Mouse (Mus musculus) limb, embryonic 15.5 days (tissue): ENCODE results near the gene Eva1a. TPM values are rescaled to one million over a fixed set of nuclear protein-coding genes. Genes with fewer than 3 reads are reported as not detected.

Source experiments
- ATAC-seq: fragments of 200-750 bp; cut with Nextera tagmentation; 2 replicates; pipeline ENCODE4 v1.8.0; 2017; ENCODE audit warnings: low read depth, moderate TSS enrichment; ENCODE audit not compliant: insufficient number of reproducible peaks, low FRiP score, low TSS enrichment
- H3K27ac ChIP-seq: fragments of 300-500 bp; sonication (generic); 2 replicates; pipeline ENCODE4 v1.5.1; 2015; ENCODE audit warnings: moderate library complexity, mild to moderate bottlenecking, inconsistent platforms
- H3K27me3 ChIP-seq: fragments of 300-500 bp; sonication (generic); 2 replicates; pipeline ENCODE4 v1.6.1; 2015; ENCODE audit warnings: inconsistent platforms
- H3K36me3 ChIP-seq: fragments of 300-500 bp; sonication (generic); 2 replicates; pipeline ENCODE4 v1.6.1; 2015; ENCODE audit warnings: inconsistent platforms
- H3K4me1 ChIP-seq: fragments of 300-500 bp; sonication (generic); 2 replicates; pipeline ENCODE4 v1.6.1; 2015; ENCODE audit warnings: inconsistent platforms
- H3K4me2 ChIP-seq: fragments of 300-500 bp; sonication (generic); 2 replicates; pipeline ENCODE4 v1.6.1; 2015; ENCODE audit warnings: mild to moderate bottlenecking, inconsistent platforms
- H3K4me3 ChIP-seq: fragments of 300-500 bp; sonication (generic); 2 replicates; pipeline ENCODE4 v1.5.1; 2015; ENCODE audit warnings: mild to moderate bottlenecking, inconsistent platforms
- H3K9ac ChIP-seq: fragments of 300-500 bp; sonication (generic); 2 replicates; pipeline ENCODE4 v1.6.1; 2015; ENCODE audit warnings: inconsistent platforms
- H3K9me3 ChIP-seq: fragments of 300-500 bp; sonication (generic); 2 replicates; pipeline ENCODE4 v1.6.1; 2016; ENCODE audit warnings: inconsistent platforms
- WGBS: fragments of 180-500 bp; shearing (Covaris S2); methylation state at CpG from one replicate; pipeline ENCODE4 v1.1.7; 2015; 5-methylcytosine and 5-hydroxymethylcytosine counted together
- polyA plus RNA-seq: library from polyadenylated mRNA; unstranded; fragments of >200 nt; fragmentation: Nextera tagmentation; extraction: Ambion mirVana; gene quantifications from 2 replicates; pipeline ENCODE4 v1.2.1, GENCODE M21; 2015

Gene Eva1a
- polyA plus RNA-seq, 1 experiment from 2014 or later, result 27.2 TPM

DNA sequence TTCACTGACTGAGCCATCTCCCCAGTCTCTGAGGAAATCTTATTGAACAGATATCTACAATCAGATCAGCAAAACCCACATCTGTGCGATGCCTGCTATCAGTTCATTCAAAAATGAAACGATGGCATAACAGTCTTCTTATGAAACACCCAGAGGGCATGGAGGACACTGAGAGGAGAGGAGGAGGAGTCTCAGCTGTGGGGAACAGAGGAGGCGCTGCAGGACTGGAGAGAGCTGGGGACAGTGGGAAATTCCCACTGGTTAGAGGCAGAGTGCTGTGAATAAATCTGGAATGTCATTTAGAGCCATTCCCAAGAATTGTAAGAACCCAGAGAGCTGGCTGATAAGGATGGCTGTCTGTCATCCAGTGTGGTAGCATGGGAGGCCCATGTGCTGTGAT is 70.7 kb downstream of the Eva1a start:
- WGBS, result 79% methylated on average over 3 of the region's 3 CpGs
- Histone ChIP-seq H3K9ac (no peak overlapping the region), H3K4me3 (no peak overlapping the region), H3K27me3 (no peaks in the 10 kb centered on the region), H3K36me3 (no peaks in the 10 kb centered on the region), H3K27ac (no peak overlapping the region), H3K4me2 (no peak overlapping the region), H3K9me3 (no peaks in the 10 kb centered on the region), H3K4me1 (no peaks in the 10 kb centered on the region)
- ATAC-seq, result no peak

GRCm38 (mm10) chr6:82112127-82113090 is 71.6 kb downstream of the Eva1a start:
- Histone ChIP-seq H3K4me1 (no peaks in the 10 kb centered on the region), H3K4me2 (no peak overlapping the region), H3K9ac (no peak overlapping the region), H3K27me3 (no peaks in the 10 kb centered on the region), H3K27ac (no peak overlapping the region), H3K36me3 (no peaks in the 10 kb centered on the region), H3K9me3 (no peaks in the 10 kb centered on the region), H3K4me3 (no peak overlapping the region)
- ATAC-seq, result no peak
- 74% methylated on average over 14 of the region's 14 CpGs for WGBS

DNA sequence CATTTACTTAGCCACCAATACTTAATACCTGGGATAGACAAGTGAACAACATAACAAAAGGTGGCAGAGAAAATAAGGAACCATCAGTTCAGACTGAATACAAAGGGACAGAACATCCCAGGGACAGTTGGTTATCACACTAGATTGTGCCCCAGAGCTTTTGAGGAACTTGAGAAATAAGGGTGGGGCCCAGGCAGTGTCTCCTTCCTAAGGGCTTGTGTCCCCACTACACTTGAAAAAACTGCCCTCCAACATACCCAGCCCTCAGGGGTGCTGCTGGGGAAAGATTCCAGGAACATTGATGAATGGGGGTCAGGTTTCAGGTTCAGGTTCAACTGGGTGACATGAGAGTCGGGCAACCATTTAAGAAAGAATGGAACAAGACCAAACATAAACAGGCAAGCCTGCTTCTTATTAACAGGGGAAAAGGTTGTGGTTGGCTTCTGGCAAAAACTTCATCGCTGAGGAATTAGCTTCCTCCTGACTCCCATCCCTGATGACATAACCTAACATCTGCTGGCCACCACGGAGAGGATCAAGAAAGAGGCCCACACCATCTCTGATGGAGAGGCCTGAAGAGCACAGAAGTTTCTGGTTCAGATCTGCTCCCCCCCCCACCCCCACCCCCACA is 74.6 kb downstream of the Eva1a start:
- no peak overlapping the region for H3K4me2 ChIP-seq
- H3K9ac ChIP-seq, result no peak overlapping the region
- no peaks in the 10 kb centered on the region for H3K9me3 ChIP-seq
- 0 out of 2 replicates have a peak, but pooled peaks cover 2% of the 10 kb centered on the region for H3K4me1 ChIP-seq
- 12% methylated on average over 3 of the region's 3 CpGs for WGBS
- ATAC-seq, result no peak
- no peaks in the 10 kb centered on the region for H3K36me3 ChIP-seq
- H3K27me3 ChIP-seq, result no peaks in the 10 kb centered on the region
- H3K27ac ChIP-seq, result no peak overlapping the region
- H3K4me3 ChIP-seq, result no peak overlapping the region

- H3K27ac ChIP-seq, result no peak overlapping the region
- WGBS, result 71% methylated on average over 3 of the region's 3 CpGs
- H3K4me3 ChIP-seq, result no peak overlapping the region
- H3K9ac ChIP-seq, result no peak overlapping the region
- no peaks in the 10 kb centered on the region for H3K27me3 ChIP-seq
- no peak for ATAC-seq
- no peaks in the 10 kb centered on the region for H3K9me3 ChIP-seq
- H3K4me1 ChIP-seq, result 0 out of 2 replicates have a peak, but pooled peaks cover 2% of the 10 kb centered on the region
- H3K4me2 ChIP-seq, result no peak overlapping the region
- no peaks in the 10 kb centered on the region for H3K36me3 ChIP-seq
Measured at GRCm38 (mm10) chr6:82116176-82116575, 75.3 kb downstream of the Eva1a start.

- Histone ChIP-seq H3K4me1 (0 out of 2 replicates have a peak, but pooled peaks cover 2% of the 10 kb centered on the region), H3K9ac (no peak overlapping the region), H3K27me3 (no peaks in the 10 kb centered on the region), H3K36me3 (no peaks in the 10 kb centered on the region), H3K4me3 (no peak overlapping the region), H3K9me3 (no peaks in the 10 kb centered on the region), H3K4me2 (no peak overlapping the region), H3K27ac (no peak overlapping the region)
- no peak for ATAC-seq
- WGBS, result 75% methylated on average over 5 of the region's 5 CpGs
Measured at GRCm38 (mm10) chr6:82117871-82118270, 77.0 kb downstream of the Eva1a start.

GRCm38 (mm10) chr6:82119322-82120162 is 78.7 kb downstream of the Eva1a start:
- H3K9me3 ChIP-seq, result no peaks in the 10 kb centered on the region
- H3K4me1 ChIP-seq, result 0 out of 2 replicates have a peak, but pooled peaks cover 2% of the 10 kb centered on the region
- no peak overlapping the region for H3K9ac ChIP-seq
- WGBS, result 19% methylated on average over 16 of the region's 16 CpGs
- peak; percentile 44; the same call in 1 of the 2 replicates for ATAC-seq
- H3K4me2 ChIP-seq, result peak overlapping the region; percentile 37
- peak overlapping the region; percentile 24 for H3K4me3 ChIP-seq
- no peaks in the 10 kb centered on the region for H3K36me3 ChIP-seq
- H3K27me3 ChIP-seq, result no peaks in the 10 kb centered on the region
- H3K27ac ChIP-seq, result no peak overlapping the region

DNA sequence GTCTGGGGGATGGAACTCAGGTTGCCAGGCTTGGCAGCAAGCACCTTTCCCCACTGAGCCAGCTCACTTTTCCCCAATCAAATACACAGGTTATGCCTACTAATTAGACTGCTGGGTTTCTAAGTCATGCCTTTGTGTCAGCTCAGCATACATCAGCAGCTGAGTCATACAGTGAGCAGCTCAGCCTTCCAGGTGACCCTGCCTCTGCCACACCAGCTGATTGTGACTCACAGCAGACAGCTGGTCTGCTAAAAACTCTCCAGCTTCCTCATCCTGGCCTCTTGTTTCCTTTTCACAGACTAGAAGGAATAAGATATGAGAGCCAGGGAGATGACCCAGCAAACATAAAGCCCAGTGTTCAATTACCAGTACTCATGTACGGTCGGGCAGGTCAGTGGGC is 84.3 kb downstream of the Eva1a start:
- no peak overlapping the region for H3K4me3 ChIP-seq
- ATAC-seq, result no peak
- no peaks in the 10 kb centered on the region for H3K4me1 ChIP-seq
- H3K9ac ChIP-seq, result no peak overlapping the region
- no peak overlapping the region for H3K4me2 ChIP-seq
- no peak overlapping the region for H3K27ac ChIP-seq
- H3K36me3 ChIP-seq, result no peaks in the 10 kb centered on the region
- WGBS, result 80% methylated on average over 2 of the region's 2 CpGs
- no peaks in the 10 kb centered on the region for H3K27me3 ChIP-seq
- H3K9me3 ChIP-seq, result no peaks in the 10 kb centered on the region

DNA sequence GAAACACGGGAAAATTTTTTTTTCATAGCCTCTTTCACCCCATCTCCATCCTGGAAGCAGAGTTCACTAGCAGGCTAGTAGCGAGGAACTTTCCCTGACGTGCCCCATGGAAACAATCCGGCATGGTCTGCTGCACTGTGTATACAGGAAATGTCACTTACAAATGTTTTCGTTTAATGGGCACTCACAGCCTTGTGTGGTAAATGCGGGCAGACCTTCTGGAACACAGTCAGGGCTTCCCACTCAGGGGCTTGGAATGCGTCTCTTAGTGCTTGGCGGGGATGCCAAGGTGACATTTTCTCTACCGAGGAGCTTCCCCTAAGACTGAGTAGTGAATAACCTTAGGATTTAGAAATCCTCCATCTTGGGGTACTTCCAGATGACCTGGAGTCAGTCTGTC is 87.0 kb downstream of the Eva1a start:
- no peak for ATAC-seq
- Histone ChIP-seq H3K9me3 (no peaks in the 10 kb centered on the region), H3K4me1 (no peaks in the 10 kb centered on the region), H3K27ac (no peak overlapping the region), H3K36me3 (no peaks in the 10 kb centered on the region), H3K27me3 (no peaks in the 10 kb centered on the region), H3K4me3 (no peak overlapping the region), H3K4me2 (no peak overlapping the region), H3K9ac (no peak overlapping the region)
- WGBS, result 46% methylated on average over 9 of the region's 9 CpGs

DNA sequence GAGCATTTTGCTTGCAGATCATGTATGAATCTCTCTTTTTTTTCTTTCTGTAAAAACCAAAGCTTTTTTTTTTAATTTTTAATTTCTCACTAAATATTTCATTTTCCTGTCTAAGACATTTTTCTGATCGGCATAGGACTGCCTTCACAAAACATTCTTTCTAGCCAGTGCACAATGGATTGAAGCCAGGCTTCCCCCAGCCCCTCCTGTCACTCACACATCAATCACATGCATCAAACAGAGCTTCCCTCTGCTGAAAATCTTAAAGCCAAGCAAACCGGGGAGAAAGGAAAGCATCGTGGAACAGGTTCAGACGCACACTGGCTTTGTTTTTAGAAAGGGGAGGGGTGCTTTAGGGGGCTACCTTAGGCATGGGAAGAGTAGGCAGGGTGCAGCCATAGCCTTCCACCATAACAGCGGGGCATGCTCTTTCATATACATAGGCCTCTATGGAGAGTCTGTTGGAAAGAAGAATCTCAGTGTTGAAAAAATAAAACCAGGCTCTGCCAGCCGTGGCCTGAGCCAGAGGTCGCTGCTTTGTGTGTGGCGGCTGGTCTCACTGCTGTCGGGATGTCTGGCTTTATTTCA is 88.9 kb downstream of the Eva1a start:
- no peaks in the 10 kb centered on the region for H3K36me3 ChIP-seq
- no peaks in the 10 kb centered on the region for H3K4me1 ChIP-seq
- no peaks in the 10 kb centered on the region for H3K9me3 ChIP-seq
- H3K9ac ChIP-seq, result no peak overlapping the region
- H3K27ac ChIP-seq, result no peak overlapping the region
- H3K27me3 ChIP-seq, result no peaks in the 10 kb centered on the region
- 58% methylated on average over 9 of the region's 9 CpGs for WGBS
- ATAC-seq, result no peak
- H3K4me2 ChIP-seq, result no peak overlapping the region
- H3K4me3 ChIP-seq, result no peak overlapping the region

DNA sequence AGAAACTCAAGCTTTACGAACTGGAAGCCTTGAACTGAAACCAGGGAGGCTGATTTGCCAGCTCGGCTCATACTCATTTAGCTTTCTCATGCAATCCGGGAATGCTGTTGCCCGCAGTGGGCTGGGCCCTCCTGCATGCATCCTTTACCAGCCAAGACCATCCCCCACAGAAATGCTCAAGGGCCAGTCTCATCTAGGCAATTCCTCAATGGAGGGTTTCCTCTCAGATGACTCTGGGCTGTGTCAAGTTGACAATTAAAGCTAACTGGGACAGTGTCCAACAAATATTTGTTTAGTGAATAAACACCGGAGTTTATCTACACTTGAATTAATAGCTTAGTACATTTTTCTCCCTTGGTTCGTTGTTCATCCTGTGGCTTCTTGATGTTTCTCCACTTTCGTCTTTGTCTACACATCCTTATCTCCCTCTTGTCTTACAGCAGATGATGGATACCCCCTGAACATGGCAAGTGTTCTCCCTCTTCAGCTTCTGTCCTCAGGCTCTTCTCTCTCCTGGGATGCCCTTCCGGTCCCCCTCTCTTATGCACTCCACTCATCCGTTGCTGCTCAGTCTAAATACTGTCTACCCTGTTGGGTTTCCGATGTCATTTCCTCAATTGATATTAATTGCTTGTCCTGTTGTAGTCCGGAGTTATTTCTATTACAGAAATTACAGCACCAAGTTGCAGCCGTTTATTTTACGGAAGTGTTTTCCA is 92.2 kb downstream of the Eva1a start:
- no peaks in the 10 kb centered on the region for H3K27me3 ChIP-seq
- WGBS, result 69% methylated on average over 13 of the region's 13 CpGs
- no peak for ATAC-seq

GRCm38 (mm10) chr6:82133592-82133978 is 92.7 kb downstream of the Eva1a start:
- WGBS, result 60% methylated on average over 7 of the region's 7 CpGs

More for the DNA sequence above, 92.2 kb downstream of the Eva1a start:
- H3K4me3 ChIP-seq, result no peak overlapping the region
- H3K27ac ChIP-seq, result no peak overlapping the region
- H3K9me3 ChIP-seq, result no peaks in the 10 kb centered on the region
- no peak overlapping the region for H3K4me2 ChIP-seq
- no peaks in the 10 kb centered on the region for H3K4me1 ChIP-seq
- H3K36me3 ChIP-seq, result no peaks in the 10 kb centered on the region
- H3K9ac ChIP-seq, result no peak overlapping the region

More at GRCm38 (mm10) chr6:82133592-82133978, 92.7 kb downstream of the Eva1a start:
- Histone ChIP-seq H3K4me3 (no peak overlapping the region), H3K9ac (no peak overlapping the region), H3K4me2 (no peak overlapping the region), H3K27me3 (no peaks in the 10 kb centered on the region), H3K4me1 (no peaks in the 10 kb centered on the region), H3K9me3 (no peaks in the 10 kb centered on the region), H3K36me3 (no peaks in the 10 kb centered on the region), H3K27ac (no peak overlapping the region)
- no peak for ATAC-seq
